Mouse (Mus musculus) lung, postnatal 4 days (tissue): ENCODE measurements around the gene Tusc2.
A peak's percentile ranks its signal among the peaks of the same experiment; 100 is the strongest.

Experiments used
- DNase-seq, 2 experiments: peaks; one replicate each; pipeline ENCODE4 v3.0.0; 2021

Tusc2 gene

DNA sequence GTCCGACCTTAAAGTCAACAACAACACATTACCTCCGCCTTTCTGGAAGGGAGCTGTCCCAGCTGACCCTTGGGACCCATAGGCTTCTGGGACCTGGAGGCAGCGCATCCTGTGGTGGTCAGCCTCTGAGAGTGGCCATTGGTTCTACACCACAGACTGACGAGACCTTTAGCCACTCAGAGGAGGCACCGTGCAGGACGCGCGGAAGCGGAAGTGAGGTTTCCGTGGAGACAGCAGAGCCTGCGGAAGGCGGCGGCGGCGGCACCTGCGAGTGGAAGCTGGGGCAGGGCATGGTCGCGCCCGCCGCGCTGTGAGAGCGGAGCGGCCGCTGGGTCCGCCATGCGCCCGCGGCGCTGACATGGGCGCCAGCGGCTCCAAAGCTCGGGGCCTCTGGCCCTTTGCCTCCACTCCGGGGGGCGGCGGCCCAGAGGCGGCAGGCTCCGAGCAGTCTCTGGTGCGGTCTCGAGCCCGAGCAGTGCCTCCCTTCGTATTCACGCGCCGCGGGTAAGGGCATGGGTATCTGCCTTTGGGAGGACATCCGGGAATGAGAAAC, at the start of gene Tusc2:
Gene Tusc2 (plus strand): TSS at position 227 of the 553 bp plus-strand sequence.
- DNase-seq, result peak; percentile 95 to 96

DNA sequence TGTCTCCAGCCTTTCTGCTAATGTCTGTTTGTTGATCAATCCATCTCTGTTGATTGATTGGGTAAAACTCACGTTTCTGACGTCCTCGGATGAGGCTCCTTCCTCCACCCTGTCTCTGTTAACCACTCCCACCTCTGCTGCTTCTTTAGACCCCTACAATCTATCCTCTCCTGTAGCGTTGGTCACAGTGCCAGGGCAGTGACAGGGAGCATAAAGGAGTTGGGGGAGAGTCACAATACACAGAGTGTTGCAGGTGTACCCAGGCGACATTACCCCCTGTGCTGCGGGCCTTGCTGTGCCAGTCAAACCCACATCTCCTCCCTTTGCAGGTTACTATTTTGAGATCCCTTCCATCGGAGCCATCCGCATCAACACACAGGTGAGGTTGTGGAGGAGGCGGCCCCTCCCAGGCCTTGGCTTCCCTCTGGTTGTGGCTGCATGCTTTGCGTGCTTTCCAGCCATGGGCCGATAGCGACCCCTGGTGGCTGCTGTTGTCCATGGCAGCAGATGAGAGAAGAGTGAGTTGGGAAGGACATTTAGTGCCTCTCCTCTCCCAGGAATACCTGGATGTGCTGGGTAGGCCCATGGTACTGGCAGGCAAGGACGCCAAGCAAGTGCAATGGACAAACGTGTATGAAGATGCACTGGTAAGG, 48.6 kb upstream of the Tusc2 start:
- peak; percentile 77 to 85 for DNase-seq

DNA sequence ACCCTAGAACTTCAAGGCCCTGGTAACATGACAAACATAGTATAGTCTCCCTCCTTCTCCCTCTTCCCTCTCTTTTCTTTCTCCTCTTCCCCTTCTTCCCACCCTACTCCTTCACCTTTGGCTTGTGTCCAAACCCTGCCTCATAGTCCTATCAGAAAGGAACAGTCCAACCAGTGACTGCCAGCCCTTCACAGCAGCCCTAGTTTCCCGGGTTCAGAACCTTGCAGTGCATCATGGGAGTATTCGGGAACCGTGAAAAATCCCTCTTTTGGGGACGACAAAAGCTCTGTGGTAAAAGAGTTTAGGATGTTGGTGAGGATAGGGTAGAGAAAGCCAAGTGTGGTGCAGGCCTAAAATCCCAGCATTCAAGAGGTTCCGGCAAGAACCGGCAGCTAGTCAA, 42.7 kb upstream of the Tusc2 start:
- no peak for DNase-seq

DNA sequence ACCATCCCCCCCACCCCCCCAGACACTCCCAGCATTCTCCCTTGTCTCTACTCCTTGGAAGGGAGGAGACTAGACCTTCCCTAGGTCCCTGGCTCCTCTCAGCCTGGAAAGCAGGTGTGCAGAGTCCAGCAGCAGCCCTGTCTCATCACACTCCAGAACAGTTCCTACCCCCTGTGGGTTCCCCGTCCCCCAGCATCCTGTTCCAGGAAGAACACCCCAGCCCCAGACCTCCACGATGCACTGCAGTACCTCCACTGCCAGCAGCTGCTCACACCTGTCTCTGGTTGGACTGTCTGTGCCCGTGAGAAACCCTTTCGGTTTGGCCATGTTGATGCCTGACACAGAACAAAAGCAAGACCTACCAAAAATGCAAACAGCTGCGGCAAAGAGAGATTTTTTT, 41.9 kb upstream of the Tusc2 start:
- DNase-seq, result no peak

DNA sequence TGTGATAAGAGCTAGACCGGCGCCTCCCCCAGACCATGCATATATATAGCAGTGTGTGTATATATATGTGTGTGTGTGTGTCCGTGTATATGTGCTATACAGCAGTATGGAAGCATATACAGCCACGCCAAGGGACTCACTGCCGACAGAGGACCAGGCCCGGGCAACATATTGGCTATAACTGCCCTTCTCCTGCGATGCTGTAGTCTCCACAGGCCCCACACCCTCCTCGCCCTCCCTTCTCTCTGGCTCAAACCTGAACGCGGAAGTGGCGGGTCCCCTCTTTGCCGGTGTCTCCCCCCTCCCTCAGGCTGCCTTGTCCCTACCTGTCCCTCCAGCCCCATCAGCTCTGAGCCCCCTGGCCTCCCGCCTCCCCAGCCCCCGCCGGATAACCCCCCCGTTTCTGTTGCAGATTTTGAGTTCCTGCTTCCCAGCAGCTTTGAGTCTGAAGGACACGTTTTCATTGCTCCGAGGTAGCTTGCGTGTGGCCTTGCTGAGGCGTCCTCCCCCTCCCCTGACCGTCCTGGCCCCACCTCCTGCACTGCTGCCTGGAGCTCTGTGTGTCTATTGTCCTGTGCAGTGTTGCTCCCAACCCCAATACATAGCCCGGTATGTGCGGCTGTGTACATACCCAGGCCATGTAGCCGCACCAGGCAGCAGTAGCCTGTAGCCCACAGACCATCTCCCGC, 41.2 kb upstream of the Tusc2 start:
- DNase-seq, result no peak

DNA sequence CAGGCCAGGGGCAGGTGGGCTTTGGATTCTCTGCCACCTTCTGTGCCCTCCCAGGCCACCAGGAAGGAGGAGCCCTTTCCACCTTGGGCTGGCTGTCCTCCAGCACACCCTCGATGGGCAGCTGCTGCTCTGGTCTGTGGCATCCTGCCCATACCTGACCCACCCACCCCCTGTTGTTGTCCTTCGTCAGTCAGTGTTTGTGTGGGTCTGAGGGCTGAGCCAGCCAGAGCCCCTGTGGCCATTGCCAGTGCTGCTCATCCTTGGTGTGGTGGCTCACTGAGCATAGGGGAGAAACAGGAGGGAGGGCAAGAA, 40.7 kb upstream of the Tusc2 start:
- no peak for DNase-seq

DNA sequence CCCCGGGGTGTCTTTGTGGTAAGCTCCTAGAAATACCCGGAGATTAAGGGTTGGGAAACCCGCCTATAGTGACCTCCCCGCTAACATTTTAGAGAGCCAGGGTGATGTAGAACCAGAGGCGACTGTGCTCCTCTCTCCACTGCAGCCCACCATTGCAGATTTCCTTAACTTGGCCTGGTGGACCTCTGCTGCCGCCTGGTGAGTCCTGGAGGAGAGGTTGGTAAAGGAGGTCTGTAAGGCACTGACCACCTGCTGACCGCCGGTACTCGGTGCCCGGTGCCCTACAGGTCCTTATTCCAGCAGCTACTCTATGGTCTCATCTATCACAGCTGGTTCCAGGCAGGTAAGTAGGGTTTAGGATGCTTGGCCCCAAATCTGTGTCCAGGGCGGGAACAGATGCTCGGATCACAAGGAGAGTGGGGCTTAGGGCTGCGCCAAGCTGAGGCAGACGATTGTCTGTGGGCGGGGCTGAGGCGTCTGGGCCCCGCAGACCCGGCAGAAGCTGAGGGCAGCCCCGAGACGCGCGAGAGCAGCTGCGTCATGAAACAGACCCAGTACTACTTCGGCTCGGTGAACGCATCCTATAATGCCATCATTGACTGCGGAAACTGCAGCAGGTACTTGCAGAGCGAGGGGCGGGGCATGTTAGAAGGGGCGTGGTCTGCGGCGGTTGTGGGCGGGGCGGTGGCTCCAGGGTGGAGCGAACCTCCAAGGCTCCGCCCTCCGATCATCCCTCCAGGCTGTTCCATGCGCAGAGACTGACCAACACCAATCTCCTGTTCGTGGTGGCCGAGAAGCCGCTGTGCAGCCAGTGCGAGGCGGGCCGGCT, 36.6 kb upstream of the Tusc2 start:
- peak; percentile 79 to 84 for DNase-seq

DNA sequence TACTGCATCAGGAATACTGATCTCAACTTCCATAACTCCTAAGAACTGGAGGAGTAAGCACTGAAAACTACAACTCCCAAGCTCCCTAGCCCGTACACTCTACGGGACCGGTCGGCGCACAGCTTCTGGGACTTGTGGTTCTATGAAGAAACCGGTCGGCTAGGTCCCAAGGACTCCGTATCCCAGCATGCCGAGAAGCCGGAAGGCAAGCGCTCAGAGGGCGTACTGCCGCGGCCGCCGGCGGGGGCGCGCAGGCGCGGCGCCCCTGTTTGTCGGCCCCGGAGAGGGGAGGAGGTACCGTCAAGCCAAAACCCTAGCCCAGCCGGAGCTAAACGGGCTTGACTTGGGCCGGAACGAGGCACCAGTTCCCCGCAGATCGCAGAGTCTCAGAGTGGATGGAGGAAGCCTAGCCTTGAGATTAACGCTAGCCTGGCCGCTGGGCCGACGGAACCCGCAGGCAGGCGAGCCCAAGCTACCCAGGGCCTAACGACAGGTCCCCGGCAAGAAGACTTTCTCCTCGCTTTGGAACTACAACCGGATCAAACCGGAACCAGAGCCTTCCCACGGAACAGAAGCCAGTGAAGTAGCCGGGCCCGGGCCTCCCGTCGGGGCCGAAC, 29.2 kb upstream of the Tusc2 start, which contains the start of gene Tmem115:
Gene Tmem115 (plus strand): TSS at position 155 of the 617 bp plus-strand sequence.
- peak; percentile 94 to 97 for DNase-seq

DNA sequence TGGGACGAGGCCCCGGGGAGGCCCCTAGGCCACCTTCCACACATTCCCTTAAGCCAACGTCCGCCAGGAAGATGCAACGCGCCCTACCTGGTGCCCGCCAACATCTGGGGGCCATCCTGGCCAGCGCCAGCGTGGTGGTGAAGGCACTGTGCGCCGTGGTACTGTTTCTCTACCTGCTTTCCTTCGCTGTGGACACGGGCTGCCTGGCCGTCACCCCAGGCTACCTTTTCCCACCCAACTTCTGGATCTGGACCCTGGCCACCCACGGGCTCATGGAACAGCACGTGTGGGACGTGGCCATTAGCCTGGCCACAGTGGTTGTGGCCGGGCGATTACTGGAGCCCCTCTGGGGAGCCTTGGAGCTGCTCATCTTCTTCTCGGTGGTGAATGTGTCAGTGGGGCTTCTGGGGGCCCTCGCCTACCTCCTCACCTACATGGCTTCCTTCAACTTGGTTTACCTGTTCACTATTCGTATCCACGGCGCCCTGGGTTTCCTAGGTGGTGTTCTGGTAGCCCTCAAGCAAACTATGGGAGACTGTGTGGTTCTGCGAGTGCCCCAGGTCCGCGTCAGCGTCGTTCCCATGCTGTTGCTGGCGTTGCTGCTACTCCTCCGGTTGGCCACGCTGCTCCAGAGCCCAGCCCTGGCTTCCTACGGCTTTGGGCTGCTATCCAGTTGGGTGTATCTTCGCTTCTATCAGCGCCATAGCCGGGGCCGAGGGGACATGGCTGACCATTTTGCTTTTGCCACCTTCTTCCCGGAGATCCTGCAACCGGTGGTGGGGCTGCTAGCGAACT, 28.4 kb upstream of the Tusc2 start:
- peak; percentile 42 to 51 for DNase-seq

DNA sequence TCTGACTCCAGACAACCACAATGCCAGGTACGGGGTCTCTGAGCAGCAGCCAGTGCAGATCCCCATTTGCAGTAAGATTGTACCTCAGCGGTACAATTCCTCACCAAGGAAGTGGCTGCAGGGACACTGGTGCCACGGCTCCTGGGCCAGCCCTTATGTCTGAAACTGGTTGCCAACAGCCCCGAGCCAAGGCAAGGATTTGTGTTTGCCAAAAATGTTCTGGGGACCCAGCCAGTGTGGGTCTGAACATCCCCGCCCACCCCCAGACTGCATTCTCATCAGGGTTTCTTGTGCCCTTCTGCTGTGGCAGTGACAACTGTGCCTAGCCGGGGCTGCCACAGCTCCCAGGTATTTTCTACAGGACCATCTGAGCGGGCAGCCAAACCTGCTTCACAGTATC, 24.8 kb upstream of the Tusc2 start:
- no peak for DNase-seq

DNA sequence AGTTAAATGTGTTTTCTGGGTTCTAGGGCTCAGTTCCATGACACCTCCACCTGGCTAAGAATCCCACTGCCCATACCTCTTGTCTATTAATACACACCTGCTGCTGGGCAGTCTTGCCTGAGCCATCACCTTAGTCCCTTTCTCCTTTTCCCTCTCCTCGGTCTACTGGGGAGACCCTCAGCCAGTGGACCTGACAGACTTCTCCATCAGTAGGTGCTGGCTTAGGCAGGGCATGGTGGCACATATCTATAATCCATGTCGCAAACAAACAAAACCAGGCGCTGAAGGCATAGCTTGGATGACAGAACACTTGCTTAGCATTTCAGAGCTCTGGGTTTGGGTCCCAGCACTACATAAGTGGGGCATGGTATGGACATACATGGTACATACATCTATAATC, 24.3 kb upstream of the Tusc2 start:
- no peak for DNase-seq

DNA sequence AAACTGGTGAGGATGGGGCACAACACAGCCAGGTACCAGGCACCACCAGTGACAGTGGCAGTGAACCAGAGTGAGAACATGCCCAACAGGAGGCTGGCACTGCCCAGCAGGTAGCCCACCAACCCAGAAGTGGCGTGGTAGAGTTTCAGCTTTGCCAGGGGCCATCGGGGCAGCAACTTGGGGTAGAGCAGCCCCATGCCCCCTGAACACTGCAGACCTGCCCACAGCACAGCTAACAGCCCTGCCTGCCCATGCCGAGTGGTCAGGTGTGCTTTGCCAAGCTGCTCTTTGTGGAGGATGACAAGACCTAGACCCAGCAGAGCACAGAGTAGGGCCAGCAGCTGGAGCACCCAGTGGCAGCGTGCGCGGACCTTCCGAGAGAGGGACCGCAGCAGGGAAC, 23.1 kb upstream of the Tusc2 start:
- DNase-seq, result peak in 1 of 2 experiments; percentile 20

DNA sequence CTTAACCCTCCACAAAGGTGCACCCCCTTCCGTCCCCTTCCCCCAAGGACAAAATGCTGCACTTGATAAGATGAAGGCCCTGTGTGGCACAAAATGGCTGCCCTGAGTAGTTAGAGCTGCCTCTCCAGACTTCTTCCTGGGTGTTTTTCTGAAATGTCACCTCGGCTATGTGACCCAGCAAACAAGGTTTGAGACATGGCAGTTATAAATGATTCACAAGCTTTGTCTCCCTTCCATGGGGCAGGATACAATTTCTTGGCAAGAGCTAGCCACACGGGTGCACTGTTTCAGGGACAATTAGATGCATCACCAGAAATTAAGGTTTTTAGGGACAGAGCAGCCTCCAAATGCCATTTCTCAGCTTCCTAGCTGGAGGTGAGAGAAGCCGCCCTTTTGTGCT, 22.6 kb upstream of the Tusc2 start:
- no peak for DNase-seq

DNA sequence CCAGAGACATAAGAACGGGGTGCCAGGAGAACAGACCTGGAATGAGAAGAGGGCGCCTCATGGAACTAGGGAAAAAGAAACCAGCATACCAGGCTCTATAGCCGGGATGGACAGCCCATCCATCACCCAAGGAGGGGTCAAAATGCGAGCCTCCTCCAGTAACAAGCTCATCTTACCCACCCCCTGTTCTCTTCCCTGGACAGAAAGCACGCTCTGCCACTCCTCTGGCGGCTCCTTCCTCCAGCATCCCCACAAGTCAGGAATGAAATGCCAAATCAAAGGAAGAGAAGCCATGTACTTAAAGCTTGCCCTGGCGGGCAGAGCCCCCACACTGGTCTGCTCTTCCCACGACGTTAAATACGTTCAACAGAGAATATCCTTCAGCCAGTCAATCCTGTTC, 22.1 kb upstream of the Tusc2 start:
- DNase-seq, result no peak

DNA sequence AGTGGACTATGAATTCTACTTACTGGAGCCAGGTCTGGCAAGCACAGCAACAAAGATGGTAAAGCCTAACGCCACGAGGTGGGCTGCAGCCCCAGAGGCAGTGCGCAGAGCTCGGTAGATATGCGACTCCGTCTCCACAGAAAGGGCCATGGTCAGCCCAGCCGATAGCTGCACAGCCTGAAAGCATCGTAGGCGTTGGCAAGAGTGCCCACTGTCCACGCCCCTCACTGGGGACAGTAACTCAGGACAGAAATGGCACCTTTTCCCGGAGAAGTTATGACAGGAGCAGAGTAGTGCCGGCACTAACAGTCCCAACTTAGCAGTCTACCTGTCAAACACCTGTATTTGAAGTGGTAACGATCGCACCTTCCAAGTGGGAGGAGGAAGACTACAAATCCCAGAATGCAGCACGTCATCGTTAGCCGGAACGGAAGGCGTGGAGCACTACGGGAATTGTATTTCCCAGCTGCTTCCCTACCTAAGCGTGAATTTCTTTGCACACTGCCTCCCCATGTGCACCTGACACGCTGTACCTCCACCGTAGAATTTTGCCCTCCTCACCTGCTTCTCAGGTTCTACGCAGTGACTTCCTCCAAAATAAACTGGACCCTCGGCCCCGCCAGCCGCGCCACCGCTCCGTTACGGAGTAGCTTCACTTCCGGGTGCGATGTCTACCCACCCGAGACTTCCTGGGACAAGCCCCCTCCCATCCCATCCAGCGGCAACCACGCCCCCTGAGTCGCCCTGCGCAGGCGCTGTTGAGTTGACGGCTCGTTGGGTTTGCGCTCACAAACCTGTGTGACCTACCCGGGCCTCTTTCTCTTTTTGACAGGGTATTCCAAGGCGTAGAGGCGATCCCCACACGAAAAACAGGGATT, 21.3 kb upstream of the Tusc2 start, which contains the start of the genes Cyb561d2 and Nprl2:
Gene Cyb561d2 (minus strand): TSS at position 720 of the 878 bp plus-strand sequence.
Gene Nprl2 (plus strand): TSS at position 753 of the 878 bp plus-strand sequence.
- peak; percentile 95 to 96 for DNase-seq

DNA sequence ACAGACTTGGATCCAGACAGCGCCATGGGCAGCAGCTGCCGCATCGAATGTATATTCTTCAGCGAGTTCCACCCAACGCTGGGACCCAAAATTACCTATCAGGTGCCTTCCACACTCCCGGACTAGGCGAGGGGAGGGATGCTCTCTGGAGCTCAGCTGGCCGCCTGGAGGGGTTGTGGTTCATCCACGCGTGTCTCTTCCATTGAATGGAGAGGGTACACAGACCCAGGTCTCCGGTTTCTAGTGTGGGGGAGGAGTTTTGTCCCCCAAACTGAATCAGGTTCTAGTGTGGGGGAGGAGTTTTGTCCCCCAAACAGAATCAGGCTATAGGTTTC, 20.7 kb upstream of the Tusc2 start:
- DNase-seq, result no peak

DNA sequence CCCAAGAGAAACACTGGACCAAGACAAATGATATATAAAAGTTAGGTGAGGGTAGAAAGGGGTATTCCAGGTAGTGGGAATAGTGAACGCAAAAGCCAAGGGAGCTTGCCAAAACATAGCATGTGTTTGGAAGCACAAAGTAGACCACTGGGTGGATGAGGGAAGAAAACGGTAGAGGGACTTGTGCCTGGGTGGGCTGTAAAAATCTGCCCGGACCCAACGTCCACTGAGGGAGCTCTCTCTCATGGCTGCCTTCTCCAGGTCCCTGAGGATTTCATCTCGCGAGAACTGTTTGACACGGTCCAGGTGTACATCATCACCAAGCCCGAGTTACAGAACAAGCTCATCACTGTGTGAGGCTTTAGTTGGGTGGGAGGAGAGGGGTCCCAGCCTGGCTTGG, 20.3 kb upstream of the Tusc2 start:
- DNase-seq, result no peak

DNA sequence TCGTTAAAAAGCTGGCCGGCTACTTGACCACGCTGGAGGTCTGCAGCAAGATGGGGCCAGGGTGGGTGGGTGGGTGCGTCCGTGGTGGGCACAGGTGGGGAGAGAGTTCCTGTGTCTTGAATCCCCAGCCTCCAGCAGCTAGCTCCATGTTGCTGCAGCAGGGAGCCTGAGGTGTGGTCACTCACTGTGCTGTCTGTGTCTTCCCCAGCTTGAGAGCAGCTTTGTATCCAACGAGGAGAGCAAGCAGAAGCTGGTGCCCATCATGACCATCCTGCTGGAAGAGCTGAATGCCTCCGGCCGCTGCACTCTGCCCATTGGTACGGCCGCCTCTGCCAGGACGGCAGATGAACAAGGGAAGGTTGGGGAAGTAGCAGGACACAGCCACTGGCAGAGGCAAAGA, 19.8 kb upstream of the Tusc2 start:
- peak in 1 of 2 experiments; percentile 23 for DNase-seq

DNA sequence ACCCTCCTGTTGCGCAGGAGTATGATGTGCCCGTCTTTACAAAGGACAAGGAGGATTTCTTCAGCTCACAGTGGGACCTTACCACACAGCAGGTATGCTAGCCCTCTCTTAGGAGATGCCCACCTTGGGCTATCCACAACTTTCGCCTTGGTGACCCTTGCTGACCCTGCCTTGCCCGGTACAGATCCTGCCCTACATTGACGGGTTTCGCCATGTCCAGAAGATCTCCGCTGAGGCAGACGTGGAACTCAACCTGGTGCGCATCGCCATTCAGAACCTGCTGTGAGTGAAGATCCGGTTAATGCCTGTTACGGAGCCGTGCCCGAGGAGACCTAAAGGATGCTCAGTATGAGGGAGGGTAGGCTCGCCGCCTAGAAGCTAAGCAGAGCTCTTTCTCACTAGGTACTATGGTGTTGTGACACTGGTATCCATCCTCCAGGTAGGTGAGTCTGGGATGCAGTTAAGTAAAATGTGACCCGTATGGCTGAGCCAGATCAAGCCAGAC, 18.8 kb upstream of the Tusc2 start:
- DNase-seq, result peak in 1 of 2 experiments; percentile 22

DNA sequence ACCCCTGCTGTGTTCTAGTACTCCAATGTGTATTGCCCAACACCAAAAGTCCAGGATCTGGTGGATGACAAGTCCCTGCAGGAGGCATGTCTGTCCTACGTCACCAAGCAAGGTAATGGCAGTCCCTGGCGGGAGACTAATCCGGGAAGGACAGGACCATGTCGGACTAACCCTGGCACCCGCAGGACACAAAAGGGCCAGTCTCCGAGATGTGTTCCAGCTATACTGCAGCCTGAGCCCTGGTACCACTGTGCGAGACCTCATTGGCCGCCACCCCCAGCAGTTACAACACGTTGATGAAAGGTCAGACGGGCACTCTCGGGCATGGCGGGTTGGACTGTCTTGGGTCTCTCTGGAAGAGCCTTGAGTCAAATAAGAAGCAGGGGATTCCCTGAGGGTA, 18.3 kb upstream of the Tusc2 start:
- DNase-seq, result no peak

DNA sequence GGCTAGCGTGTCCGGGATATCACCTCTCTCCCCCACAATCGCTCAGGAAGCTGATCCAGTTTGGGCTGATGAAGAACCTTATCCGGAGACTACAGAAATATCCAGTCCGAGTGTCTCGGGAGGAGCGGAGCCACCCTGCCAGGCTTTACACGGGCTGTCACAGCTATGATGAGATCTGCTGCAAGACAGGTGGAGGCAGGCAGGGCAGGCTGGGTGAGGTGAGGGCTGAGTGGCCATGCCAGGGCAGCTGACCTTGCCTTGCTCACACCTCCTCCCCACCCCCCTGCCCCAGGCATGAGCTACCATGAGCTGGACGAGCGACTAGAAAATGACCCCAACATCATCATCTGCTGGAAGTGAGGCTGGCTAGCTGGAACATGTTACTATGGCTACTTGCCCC, 17.9 kb upstream of the Tusc2 start:
- no peak for DNase-seq
